ENCODE assay signal across 17 mouse cellular contexts in the genomic region with DNA sequence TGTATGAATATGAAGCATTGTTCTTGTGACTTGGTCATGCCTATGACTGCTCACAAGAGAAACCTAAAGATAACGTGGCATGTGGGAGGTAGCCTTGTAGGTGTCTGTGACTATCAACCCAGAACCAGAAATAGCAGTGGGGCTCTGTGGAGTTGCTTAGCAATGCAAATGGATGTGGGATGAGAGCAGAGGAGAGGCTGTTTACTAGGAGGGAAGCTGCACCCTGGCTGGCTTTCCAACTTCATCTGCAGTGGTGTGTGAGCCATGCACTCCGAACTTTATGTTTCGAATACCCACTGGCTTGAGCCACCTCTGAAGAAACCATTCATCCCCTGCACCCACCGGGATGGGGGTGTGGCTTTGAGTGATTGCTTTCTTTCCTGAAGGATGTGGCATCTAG.
A peak's percentile ranks its signal among the peaks of the same experiment; 100 is the strongest.
DNase-seq lines count a peak whose midpoint lies in the region; ATAC-seq and TF ChIP-seq lines count a peak whose summit lies in the region.
"Had no signal": no experiment of that assay in that cellular context is flagged by ENCODE, and none has a peak within 500 bp of the region (broad histone marks: within the 10 kb centered on the region; RNA-seq: fewer than 3 reads in every experiment).

No protein-coding gene starts in this region.

- WGBS in olfactory bulb, adult 2 months: 55% methylated on average over 4 of the region's 4 CpGs
- 83% methylated on average over 4 of the region's 4 CpGs for whole genome bisulfite sequencing in intestine, embryonic 15.5 days
- WGBS in midbrain, embryonic 11.5 days: 80% methylated on average over 4 of the region's 4 CpGs

- intact Hi-C loops in heart, postnatal 14 days (cut with DNase I): no loop called here

- no peak for ATAC-seq in intestine, embryonic 15.5 days
- no peak for ATAC-seq in midbrain, embryonic 11.5 days (ENCODE audit: low FRiP score)
- ATAC-seq: CD4-positive, CD25-positive, alpha-beta regulatory T cell, adult 4 months; hindbrain, postnatal 0 days; liver, embryonic 12.5 days had no signal

- no peak overlapping the region for H3K4me3 ChIP-seq in cortical plate, adult 2 months (ENCODE audit: insufficient read depth, low read length)
- H3K4me3 ChIP-seq in olfactory bulb, adult 2 months (ENCODE audit: insufficient read depth, low read depth, low read length): no peak overlapping the region
- H3K4me3 ChIP-seq in intestine, embryonic 15.5 days (replicated peaks): no peak overlapping the region
- no peak overlapping the region for H3K4me3 ChIP-seq in midbrain, embryonic 11.5 days (ENCODE audit: low read depth, low read length)
- H3K4me3 ChIP-seq: forebrain, embryonic 12.5 days; liver, embryonic 12.5 days; lung, embryonic 15.5 days; neural tube, embryonic 12.5 days had no signal

- peak; percentile 92 for DNase-seq in brain, adult 2 months (ENCODE audit: low read depth, low spot score)
- peak; percentile 37 to 46 for DNase-seq in layer of hippocampus, postnatal 36 days
- DNase-seq in heart, postnatal 14 days: no peak
- no peak for DNase-seq in midbrain, embryonic 11.5 days (ENCODE audit: low spot score, missing footprints)
- DNase-seq: adrenal gland, adult 8-10 months; cerebellum, adult 8-10 months; gastrocnemius, postnatal 10 days; kidney, adult 8-10 months had no signal

- peak overlapping the region; percentile 89 for H3K27ac ChIP-seq in cortical plate, adult 2 months (ENCODE audit: insufficient read depth, low read length)
- H3K27ac ChIP-seq in olfactory bulb, adult 2 months (ENCODE audit: insufficient read depth, low read depth, low read length): peak overlapping the region; percentile 67
- no peak overlapping the region for H3K27ac ChIP-seq in intestine, embryonic 15.5 days
- H3K27ac ChIP-seq in midbrain, embryonic 11.5 days (ENCODE audit: low read depth, low read length): no peak overlapping the region
- H3K27ac ChIP-seq: forebrain, embryonic 12.5 days; hindbrain, postnatal 0 days; liver, embryonic 12.5 days; lung, embryonic 15.5 days; neural tube, embryonic 12.5 days had no signal

- H3K4me2 ChIP-seq in intestine, embryonic 15.5 days (replicated peaks): no peak overlapping the region
- no peak overlapping the region for H3K4me2 ChIP-seq in midbrain, embryonic 11.5 days
- H3K4me2 ChIP-seq: forebrain, embryonic 12.5 days; liver, embryonic 12.5 days; lung, embryonic 15.5 days; neural tube, embryonic 12.5 days had no signal

- TF ChIP-seq POLR2A in cortical plate, adult 2 months (IDR thresholded peaks at IDR 0.05; ENCODE audit: extremely low read depth, insufficient read depth, low read length): no peak
- TF ChIP-seq POLR2A in olfactory bulb, adult 2 months (IDR thresholded peaks at IDR 0.05; ENCODE audit: insufficient read depth, low read depth, low read length): no peak

- H3K36me3 ChIP-seq in intestine, embryonic 15.5 days: no peaks in the 10 kb centered on the region
- H3K36me3 ChIP-seq in midbrain, embryonic 11.5 days (ENCODE audit: control insufficient read depth, insufficient read depth, low read length): no peaks in the 10 kb centered on the region
- H3K36me3 ChIP-seq: forebrain, embryonic 12.5 days; liver, embryonic 12.5 days; lung, embryonic 15.5 days; neural tube, embryonic 12.5 days had no signal

- no peaks in the 10 kb centered on the region for H3K27me3 ChIP-seq in intestine, embryonic 15.5 days (replicated peaks)
- no peaks in the 10 kb centered on the region for H3K27me3 ChIP-seq in midbrain, embryonic 11.5 days (ENCODE audit: control insufficient read depth, insufficient read depth, low read length)
- H3K27me3 ChIP-seq: forebrain, embryonic 12.5 days; liver, embryonic 12.5 days; lung, embryonic 15.5 days; neural tube, embryonic 12.5 days had no signal

- no peaks in the 10 kb centered on the region for H3K9me3 ChIP-seq in intestine, embryonic 15.5 days
- H3K9me3 ChIP-seq in midbrain, embryonic 11.5 days (ENCODE audit: control insufficient read depth, low read length): no peaks in the 10 kb centered on the region
- H3K9me3 ChIP-seq: forebrain, embryonic 12.5 days; liver, embryonic 12.5 days; lung, embryonic 15.5 days; neural tube, embryonic 12.5 days had no signal

- H3K4me1 ChIP-seq in cortical plate, adult 2 months (ENCODE audit: control insufficient read depth, insufficient read depth, low read length): peaks cover 10% of the 10 kb centered on the region
- peaks cover 7% of the 10 kb centered on the region; the same call in 1 of the 2 replicates for H3K4me1 ChIP-seq in olfactory bulb, adult 2 months (ENCODE audit: control insufficient read depth, insufficient read depth, low read length)
- no peaks in the 10 kb centered on the region for H3K4me1 ChIP-seq in intestine, embryonic 15.5 days (replicated peaks)
- no peaks in the 10 kb centered on the region for H3K4me1 ChIP-seq in midbrain, embryonic 11.5 days (ENCODE audit: control insufficient read depth, insufficient read depth, low read length)
- H3K4me1 ChIP-seq: forebrain, embryonic 12.5 days; liver, embryonic 12.5 days; lung, embryonic 15.5 days; neural tube, embryonic 12.5 days had no signal

- no peak for TF ChIP-seq CTCF in cortical plate, adult 2 months (IDR thresholded peaks at IDR 0.05; ENCODE audit: extremely low read depth, insufficient read depth, low read length)
- no peak for TF ChIP-seq CTCF in olfactory bulb, adult 2 months (IDR thresholded peaks at IDR 0.05; ENCODE audit: insufficient read depth, low read depth, low read length)

- no peak overlapping the region for H3K9ac ChIP-seq in intestine, embryonic 15.5 days
- no peak overlapping the region for H3K9ac ChIP-seq in midbrain, embryonic 11.5 days (ENCODE audit: low read length)
- H3K9ac ChIP-seq: forebrain, embryonic 12.5 days; liver, embryonic 12.5 days; lung, embryonic 15.5 days; neural tube, embryonic 12.5 days had no signal

Comparison
In these comparisons a context has a peak if more than half of its experiments do, and no peak if none do; other contexts are left out.
1. DNase-seq: peak in brain, adult 2 months (single experiment) and layer of hippocampus, postnatal 36 days (2 of 2); none in heart, postnatal 14 days (0 of 2) and midbrain, embryonic 11.5 days (single experiment).
2. H3K27ac ChIP-seq: peak in cortical plate, adult 2 months (single experiment) and olfactory bulb, adult 2 months (single experiment); none in intestine, embryonic 15.5 days (single experiment) and midbrain, embryonic 11.5 days (single experiment).